Mouse (Mus musculus): Measurements from ENCODE around the gene Nes.

Nes gene

DNA sequence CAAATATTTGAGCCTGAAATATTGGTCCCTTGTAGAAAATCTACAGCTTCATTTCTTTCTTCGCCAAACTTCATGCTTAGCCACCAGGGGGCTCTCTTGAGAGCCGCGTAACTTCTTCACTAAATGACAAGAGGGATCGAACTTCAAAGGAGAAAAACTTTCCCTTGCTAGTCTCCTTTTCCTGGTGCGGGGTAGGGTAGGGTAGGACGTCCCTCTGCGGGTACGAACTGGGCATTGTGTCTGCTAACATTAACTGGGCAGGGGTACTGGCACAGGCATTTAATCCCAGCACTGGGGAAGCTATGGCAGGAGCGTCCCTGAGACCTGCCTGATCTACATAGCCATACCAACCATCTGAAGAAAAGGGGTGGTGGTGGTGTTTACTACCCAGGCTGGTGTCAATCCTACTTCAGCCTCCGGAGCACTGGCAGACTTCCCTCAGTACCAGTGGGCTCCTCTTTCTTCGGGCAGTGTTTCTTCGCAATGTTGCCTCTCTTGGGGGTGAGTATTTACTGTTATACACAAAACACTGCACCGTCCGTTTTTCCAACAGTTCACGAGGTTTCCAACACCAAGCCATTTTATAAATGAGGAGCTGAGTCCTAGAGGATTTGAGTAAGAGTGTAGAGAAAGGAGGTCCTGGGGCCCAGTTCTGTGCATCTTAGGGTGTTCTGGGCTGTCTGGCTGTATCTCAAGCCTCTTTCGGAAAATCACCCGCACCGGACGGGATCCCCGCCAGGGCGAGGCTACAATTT lies 517 bp upstream of the Nes start:
- CTCF ChIA-PET: interaction anchor here (0.6 to 8.3 kb wide), 108 partner anchors 9 to 1803 kb away, joined by 3 to 445 read pairs (median 5); partner anchors contain the start of genes Iqgap3 (in 3 of the 4), Mef2d (in 3 of the 4), Ntrk1 (in 3 of the 4) and Bcan (in 2 of the 4)
- POLR2A ChIA-PET: interaction anchor here (0.6 to 8.0 kb wide), 83 partner anchors 8 to 1023 kb away, joined by 3 to 148 read pairs (median 4); partner anchors contain the start of genes Hdgf (in 4 of the 4), Crabp2 (in 3 of the 4), Isg20l2 (in 3 of the 4) and Prcc (in 3 of the 4)

DNA sequence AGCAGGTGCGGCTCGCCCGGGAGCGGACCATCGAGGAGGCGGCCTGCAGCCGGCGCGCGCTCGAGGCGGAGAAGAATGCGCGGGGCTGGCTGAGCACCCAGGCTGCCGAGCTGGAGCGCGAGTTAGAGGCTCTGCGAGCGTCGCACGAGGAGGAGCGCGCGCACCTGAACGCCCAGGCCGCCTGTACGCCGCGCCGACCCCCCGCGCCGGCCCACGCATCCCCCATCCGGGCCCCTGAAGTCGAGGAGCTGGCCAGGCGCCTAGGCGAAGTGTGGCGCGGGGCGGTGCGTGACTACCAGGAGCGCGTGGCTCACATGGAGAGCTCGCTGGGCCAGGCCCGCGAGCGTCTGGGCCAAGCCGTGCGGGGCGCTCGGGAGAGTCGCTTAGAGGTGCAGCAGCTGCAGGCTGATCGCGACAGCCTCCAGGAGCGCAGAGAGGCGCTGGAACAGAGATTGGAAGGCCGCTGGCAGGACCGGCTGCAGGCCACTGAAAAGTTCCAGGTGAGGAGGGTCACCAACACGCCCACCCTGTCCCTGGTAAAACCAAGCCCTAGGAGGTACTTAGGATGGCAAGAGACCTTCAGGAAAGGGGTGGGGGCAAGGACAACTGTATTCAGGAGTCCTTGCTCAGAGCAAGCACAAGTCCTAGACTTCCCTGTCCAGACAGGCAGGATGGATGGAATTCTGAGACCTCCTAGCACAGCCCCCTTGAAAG lies 768 bp downstream of the Nes start:
- POLR2A ChIA-PET: interaction anchor here (0.6 to 8.0 kb wide), 64 partner anchors 9 to 993 kb away, joined by 3 to 148 read pairs (median 6); partner anchors contain the start of genes Crabp2 (in 3 of the 4), Prcc (in 3 of the 4), Bcan (in 2 of the 4) and Hdgf (in 2 of the 4)
- CTCF ChIA-PET: interaction anchor here (0.6 to 8.3 kb wide), 35 partner anchors 8 to 468 kb away, joined by 3 to 445 read pairs (median 14); partner anchors contain the start of genes Crabp2 (in 2 of the 4), Bcan (in 1 of the 4), Iqgap3 (in 1 of the 4) and Mef2d (in 1 of the 4)

DNA sequence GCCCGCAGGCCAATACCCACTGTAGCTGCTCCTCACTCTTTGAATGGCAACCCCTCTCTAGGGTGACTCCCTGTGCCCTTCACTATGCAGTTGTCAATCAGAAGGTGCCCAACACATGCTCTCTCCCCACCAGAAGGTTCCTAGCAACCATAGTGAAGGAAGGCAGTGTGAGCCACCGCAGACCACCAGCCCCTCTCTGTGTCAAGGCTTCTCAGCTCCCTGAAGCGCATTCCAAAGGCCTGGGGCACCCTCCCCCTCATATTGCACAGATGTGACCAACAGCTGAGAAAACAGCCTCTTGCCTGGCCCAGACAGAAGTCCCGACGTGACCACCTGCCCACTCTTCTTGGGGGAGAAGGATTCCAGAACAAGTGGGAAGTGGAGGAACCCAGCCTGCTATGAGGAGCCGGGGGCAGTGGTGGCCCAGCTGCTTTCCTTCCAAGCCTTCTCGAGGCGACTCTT lies 1.4 kb downstream of the Nes start:
- ChIA-PET POLR2A (interaction anchor here (0.6 to 8.0 kb wide), 29 partner anchors 8 to 993 kb away, joined by 3 to 148 read pairs (median 15); partner anchors contain the start of genes Crabp2 (in 3 of the 4), Hdgf (in 2 of the 4), Prcc (in 2 of the 4) and Bcan (in 1 of the 4)), CTCF (interaction anchor here (1.1 to 8.3 kb wide), 12 partner anchors 11 to 216 kb away, joined by 4 to 445 read pairs (median 75); no protein-coding TSS in a partner anchor)

DNA sequence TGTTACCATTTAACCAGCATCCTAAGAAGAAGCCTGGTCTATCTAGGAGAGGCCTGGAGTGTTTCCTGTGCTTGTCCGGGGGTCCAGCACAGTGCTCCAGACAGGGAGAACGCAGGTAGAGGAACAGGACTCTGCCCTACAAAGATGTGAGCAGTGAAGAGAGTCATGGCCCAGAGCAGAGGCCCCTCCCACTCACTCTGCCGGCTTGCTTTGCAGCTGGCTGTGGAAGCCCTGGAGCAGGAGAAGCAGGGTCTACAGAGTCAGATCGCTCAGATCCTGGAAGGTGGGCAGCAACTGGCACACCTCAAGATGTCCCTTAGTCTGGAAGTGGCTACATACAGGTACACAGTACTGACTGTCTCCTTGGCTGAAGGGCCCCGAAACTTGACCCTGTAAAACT lies 1.9 kb downstream of the Nes start:
- CTCF ChIA-PET: interaction anchor here (1.1 to 8.3 kb wide), 11 partner anchors 11 to 99 kb away, joined by 3 to 445 read pairs (median 53); no protein-coding TSS in a partner anchor

DNA sequence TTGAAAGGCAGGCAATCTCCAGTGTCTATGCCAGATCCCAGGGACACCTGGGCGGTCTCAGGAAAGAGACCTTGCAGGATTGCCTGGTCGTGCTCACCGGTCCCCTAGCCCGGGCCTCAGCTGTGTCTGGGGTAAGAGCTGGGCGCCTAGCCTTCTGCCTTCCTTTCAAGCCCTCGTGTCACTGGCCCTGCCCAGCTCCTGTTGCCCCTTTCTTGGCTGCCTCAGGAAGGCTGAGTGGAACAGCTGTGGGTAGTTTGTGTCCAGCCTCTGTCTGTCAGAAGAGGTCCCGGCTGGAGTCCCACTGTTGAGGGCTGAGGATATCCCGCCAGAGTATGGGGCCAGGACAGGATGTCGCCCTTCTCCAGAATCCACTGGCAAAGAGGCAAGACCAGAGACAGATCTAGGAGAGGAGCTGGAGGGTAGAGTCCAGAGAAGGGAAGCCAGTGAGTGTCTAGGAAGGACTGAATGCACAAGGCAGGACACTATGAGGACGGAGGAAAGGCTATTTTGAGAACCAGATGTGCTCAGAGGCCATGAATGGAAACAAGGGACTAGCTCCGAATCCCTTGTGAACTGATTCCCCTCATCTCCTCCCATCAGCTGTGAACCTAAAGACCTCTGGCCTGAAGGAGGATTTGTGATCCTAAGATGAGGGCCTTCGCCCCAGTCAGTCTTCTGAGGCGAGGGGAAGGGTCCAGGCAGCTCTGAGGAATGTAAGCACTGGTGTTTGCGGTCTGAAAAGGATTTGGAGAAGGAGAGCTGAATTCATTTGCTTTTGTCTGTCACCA lies 2.9 kb downstream of the Nes start:
- POLR2A ChIA-PET: interaction anchor here (0.6 to 8.0 kb wide), 33 partner anchors 9 to 436 kb away, joined by 3 to 148 read pairs (median 4); partner anchors contain the start of genes Prcc (in 3 of the 4), Bcan (in 2 of the 4), Crabp2 (in 2 of the 4) and Hdgf (in 1 of the 4)
- CTCF ChIA-PET: interaction anchor here (0.6 to 8.3 kb wide), 21 partner anchors 11 to 225 kb away, joined by 3 to 445 read pairs (median 4); partner anchors contain the start of genes Bcan (in 1 of the 4) and Mrpl24 (in 1 of the 4)

More for the DNA sequence above, 1.9 kb downstream of the Nes start:
- POLR2A ChIA-PET: interaction anchor here in 3 of 4 experiments (0.5 to 8.0 kb wide), 14 partner anchors 11 to 291 kb away, joined by 3 to 148 read pairs (median 31); partner anchors contain the start of gene Crabp2 (in 3 of the 3)

DNA sequence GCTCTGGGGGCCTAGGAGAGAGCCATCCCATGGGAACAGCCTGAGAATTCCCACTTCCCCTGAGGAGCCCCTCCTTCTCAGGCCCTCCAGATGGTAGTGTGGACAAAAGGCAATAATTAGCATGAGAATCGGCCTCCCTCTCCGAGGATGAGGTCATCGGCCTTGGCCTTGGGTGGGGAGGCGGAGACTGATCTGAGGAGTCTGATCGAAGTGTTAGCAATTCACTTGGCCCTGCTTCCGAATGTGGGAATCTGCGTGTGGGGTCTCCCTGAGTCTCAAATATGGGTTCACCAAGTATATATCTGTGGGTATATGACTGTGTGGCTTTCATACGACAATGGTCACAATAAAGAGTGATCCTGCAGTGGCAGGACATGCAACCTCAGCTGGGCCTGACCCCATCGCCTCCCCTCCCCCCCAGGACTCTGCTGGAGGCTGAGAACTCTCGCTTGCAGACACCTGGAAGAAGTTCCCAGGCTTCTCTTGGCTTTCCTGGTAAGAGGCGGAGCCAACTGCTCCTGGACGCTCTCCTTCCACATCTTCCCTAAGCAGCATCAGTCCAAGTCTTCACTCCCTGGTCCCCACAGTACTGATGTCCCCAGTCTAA lies 3.6 kb downstream of the Nes start:
- CTCF ChIA-PET: interaction anchor here (0.6 to 8.3 kb wide), 19 partner anchors 10 to 225 kb away, joined by 3 to 445 read pairs (median 4); partner anchors contain the start of gene Mrpl24 (in 1 of the 4)
- POLR2A ChIA-PET: interaction anchor here (0.5 to 8.0 kb wide), 33 partner anchors 8 to 436 kb away, joined by 3 to 148 read pairs (median 4); partner anchors contain the start of genes Prcc (in 3 of the 4), Bcan (in 2 of the 4), Crabp2 (in 2 of the 4) and Hdgf (in 1 of the 4)

DNA sequence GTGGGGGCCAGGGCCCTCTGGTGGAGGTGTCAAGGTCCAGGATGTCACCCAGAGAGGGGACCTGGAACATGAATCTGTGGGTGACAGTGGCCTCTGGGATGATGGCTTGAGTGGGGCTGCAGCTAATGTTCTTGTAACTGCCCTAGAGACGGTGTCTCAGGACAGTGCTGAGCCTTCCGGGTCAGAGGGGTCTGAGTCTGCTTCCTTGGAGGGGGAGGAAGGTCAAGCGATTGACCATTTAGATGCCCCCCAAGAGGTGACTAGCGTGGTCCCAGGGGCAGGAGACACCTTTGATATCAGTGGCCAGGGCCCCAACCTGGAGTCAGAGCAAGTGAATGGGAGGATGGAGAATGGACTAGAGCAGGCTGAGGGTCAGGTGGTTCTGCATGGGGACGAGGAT lies 8.6 kb downstream of the Nes start:
- CTCF ChIA-PET: interaction anchor here in 3 of 4 experiments (0.9 to 3.3 kb wide), 5 partner anchors 9 to 31 kb away, joined by 3 to 14 read pairs (median 9); partner anchors contain the start of gene Nes (in 2 of the 3)
- POLR2A ChIA-PET: interaction anchor here in 3 of 4 experiments (0.6 to 3.7 kb wide), 8 partner anchors 7 to 151 kb away, joined by 3 to 28 read pairs (median 4); partner anchors contain the start of genes Nes (in 3 of the 3) and Prcc (in 1 of the 3)

DNA sequence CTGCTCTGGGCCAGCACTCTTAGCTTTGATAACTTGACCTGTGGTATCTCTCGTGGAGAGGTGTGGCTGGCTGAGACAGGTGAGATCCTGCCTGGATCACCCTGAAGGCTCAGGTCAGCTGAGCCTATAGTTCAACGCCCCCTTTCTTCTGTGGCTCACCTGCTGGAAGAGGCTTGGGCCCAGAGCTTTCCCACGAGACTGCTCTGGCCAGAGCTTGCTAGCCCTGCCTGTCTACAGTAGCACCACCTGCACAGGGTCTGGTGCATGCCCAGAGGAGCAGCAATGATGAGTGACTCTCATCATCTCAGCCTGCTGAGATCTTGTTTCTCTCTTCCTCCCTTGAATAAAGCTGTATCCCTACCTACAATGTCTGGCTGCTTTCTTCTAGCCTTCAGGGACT lies 9.2 kb downstream of the Nes start:
- POLR2A ChIA-PET: interaction anchor here in 3 of 4 experiments (0.6 to 3.7 kb wide), 9 partner anchors 9 to 151 kb away, joined by 3 to 28 read pairs (median 4); partner anchors contain the start of genes Nes (in 3 of the 3) and Prcc (in 1 of the 3)
- CTCF ChIA-PET: interaction anchor here in 3 of 4 experiments (0.9 to 9.6 kb wide), 7 partner anchors 9 to 146 kb away, joined by 3 to 242 read pairs (median 9); partner anchors contain the start of gene Nes (in 3 of the 3)

DNA sequence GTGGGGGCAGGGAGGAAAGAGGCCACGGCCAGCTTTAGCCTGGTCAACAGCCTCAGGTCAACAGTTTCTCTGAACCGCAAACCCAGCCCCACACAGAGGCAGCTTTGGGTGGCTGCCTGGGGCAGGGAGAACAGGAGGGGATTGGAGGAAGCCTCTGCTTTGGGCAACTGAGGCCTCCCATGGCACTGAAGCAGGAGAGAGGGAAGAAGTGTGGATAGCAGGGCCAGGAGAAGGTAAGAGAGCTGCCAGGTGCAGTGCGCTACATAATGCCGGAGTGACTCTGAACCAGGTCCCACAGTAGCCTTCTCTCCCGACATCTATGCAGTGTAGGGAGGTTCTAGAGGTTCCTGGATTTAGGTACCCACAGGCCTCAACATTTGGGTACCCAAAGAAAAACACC lies 9.8 kb downstream of the Nes start:
- CTCF ChIA-PET: interaction anchor here in 3 of 4 experiments (1.1 to 9.6 kb wide), 6 partner anchors 10 to 146 kb away, joined by 3 to 242 read pairs (median 9); partner anchors contain the start of gene Nes (in 3 of the 3)

DNA sequence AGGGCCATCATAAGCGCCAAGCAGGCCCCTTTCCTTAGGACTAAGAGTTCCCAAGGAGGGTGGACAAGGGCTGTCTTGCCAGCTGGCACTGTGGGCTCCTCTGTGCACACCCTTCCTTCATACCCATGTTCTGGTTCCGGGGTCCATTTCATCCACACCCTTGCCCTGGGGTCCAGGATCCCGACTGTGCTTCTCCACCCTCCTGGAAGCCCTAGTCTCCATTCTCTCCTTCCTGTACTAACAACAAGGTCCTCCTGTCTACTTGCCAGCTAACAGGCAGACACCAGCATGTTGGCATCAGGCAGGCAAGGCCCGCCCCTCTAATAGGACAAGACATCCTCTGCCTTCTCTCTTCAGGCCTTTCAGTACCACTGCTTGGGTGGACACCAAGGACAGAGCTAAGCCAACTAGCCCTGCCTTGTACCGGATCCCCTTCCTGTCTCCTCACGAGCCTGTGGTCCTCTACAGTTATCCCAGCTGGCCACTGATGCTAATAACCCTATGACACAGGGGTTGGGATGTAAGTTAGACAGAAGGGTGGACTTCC lies 10.4 kb downstream of the Nes start:
- CTCF ChIA-PET: interaction anchor here in 3 of 4 experiments (1.1 to 9.6 kb wide), 4 partner anchors 9 to 147 kb away, joined by 3 to 445 read pairs (median 126); partner anchors contain the start of gene Nes (in 3 of the 3)
- POLR2A ChIA-PET: interaction anchor here in 3 of 4 experiments (0.9 to 9.1 kb wide), 8 partner anchors 9 to 96 kb away, joined by 3 to 148 read pairs (median 12); partner anchors contain the start of genes Nes (in 3 of the 3) and Prcc (in 1 of the 3)

More for the DNA sequence above, 9.8 kb downstream of the Nes start:
- POLR2A ChIA-PET: interaction anchor here in 3 of 4 experiments (0.6 to 3.7 kb wide), 9 partner anchors 10 to 152 kb away, joined by 3 to 28 read pairs (median 3); partner anchors contain the start of genes Nes (in 3 of the 3) and Prcc (in 1 of the 3)

DNA sequence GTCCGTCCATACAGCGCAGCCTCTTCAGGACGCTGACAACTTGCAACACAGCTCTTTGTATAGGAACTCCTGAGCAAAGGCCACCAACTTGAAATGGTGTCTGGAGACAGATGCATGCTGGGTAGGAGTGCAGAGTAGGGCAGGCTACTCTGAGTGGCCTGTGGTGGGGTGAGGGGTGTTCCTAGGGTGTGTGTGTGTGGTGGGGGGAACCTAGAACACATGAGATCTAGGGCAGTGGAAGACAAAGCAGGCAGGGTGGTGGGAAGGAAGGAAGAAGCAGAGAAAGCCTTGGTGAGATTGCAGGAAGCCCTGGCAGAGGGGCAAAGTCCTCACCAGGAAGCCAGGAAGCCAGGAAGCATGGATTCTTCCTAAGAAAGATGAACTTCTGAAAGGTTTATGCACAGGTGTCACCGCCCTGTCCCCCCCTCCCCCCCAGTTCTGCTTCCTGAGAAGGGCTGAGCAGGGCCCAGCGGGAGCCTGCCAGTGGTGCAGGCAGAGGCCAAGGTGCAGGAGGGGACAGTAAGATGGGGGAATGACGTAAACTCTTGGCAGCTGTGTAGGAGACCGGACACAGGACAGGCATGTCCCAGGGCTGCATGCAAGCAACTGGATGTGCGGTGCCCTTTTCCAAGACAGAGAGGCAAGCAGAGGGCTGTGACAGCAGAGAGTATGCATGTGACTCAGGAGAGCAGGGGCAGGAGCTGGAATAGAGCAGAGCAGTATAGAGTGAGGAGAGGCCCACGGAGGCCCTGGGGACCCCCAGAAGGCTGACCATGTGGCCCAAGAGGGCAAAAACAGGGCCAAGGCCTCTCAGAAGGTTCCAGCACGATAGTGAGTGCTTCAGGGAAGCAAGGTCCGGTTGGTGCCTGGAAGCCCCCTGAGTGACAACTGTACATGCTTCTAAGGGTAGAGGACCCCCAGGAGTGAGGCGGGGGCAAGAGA lies 11.3 kb downstream of the Nes start:
- CTCF ChIA-PET: interaction anchor here in 3 of 4 experiments (1.0 to 9.6 kb wide), 5 partner anchors 10 to 31 kb away, joined by 3 to 445 read pairs (median 208); partner anchors contain the start of gene Nes (in 3 of the 3)
- POLR2A ChIA-PET: interaction anchor here in 3 of 4 experiments (1.2 to 9.1 kb wide), 6 partner anchors 8 to 46 kb away, joined by 3 to 148 read pairs (median 13); partner anchors contain the start of gene Nes (in 3 of the 3)

DNA sequence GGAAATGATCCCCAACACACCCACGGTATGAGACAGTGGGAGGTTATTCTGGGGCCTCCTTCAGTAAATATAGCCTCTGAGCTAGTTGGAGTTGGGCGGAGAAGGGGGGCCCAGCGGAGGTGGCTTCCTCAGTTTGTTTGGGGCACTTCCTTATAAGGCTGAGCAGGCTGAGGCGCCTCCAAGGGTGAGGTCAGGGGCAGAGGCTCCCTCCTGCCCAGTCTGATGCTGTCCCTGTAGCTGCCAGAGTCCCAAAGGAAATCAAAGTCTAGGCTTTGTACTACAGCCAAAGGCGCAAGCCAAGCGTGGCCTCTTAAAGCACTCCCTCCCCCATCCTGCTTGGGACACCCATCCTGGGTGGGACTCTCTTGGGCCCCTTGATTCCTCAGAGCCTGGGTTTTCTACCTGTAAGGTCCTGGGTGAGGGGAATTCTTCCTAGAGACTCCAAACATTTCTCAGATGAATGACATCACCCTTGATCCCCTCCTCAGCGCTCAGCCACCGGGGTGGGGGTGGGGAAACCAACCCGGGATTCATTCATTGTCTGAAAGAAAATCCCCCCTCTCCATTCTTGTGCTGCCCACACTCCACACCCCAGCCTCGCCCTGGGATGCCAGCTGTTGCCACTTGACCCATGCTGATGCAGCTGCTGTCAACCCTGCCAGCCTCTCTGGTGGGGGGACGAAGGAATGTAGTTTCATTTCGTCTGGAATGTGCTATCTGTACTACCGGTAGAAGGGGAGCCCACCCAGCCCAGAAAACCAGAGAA lies 12.1 kb downstream of the Nes start:
- POLR2A ChIA-PET: interaction anchor here in 3 of 4 experiments (0.5 to 9.1 kb wide), 14 partner anchors 9 to 1312 kb away, joined by 3 to 148 read pairs (median 4); partner anchors contain the start of gene Nes (in 3 of the 3)
- CTCF ChIA-PET: interaction anchor here in 3 of 4 experiments (0.5 to 9.6 kb wide), 8 partner anchors 11 to 198 kb away, joined by 3 to 445 read pairs (median 75); partner anchors contain the start of gene Nes (in 3 of the 3)

DNA sequence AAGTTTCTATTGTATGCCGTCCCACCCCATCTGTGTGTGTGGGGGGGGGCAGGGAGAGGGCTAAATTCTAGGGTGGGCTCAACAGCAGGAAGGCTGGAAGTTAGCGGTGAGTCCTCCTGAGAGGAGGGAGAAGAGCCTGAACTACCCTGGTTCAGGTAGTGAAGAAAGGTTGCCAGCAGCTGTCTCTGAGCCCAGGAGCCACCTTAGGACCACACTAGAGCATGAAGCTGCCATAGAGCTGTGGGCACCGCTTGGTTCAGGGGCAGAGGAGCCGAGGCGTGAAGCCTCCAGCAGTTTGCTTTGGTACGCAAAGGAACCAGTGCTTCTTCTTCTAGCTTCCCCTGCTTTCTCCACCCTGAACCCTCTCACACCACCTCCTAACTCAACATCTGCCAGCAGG lies 12.7 kb downstream of the Nes start:
- CTCF ChIA-PET: interaction anchor here in 3 of 4 experiments (0.5 to 9.6 kb wide), 8 partner anchors 12 to 197 kb away, joined by 4 to 445 read pairs (median 75); partner anchors contain the start of gene Nes (in 3 of the 3)

More for the DNA sequence above, 12.7 kb downstream of the Nes start:
- POLR2A ChIA-PET: interaction anchor here in 2 of 4 experiments (0.6 to 9.1 kb wide), 8 partner anchors 10 to 47 kb away, joined by 3 to 148 read pairs (median 6); partner anchors contain the start of gene Nes (in 2 of the 2)

Data from embryonic stem cell, embryonic (primary cell).